Mouse (Mus musculus) stomach, embryonic 16.5 days (tissue): ENCODE results near the gene Tmem254a. TPM values are rescaled to one million over a fixed set of nuclear protein-coding genes. Genes with fewer than 3 reads are reported as not detected.
A peak's percentile ranks its signal among the peaks of the same experiment; 100 is the strongest.
"Not testable (repeated sequence)": the region's sequence is repeated elsewhere in the genome, so short reads cannot be mapped to it uniquely, and the experiment has no call there.

Source experiments
- ATAC-seq: fragments of 200-750 bp; cut with Nextera tagmentation; 2 replicates; pipeline ENCODE4 v1.8.0; 2017; ENCODE audit warnings: moderate number of reproducible peaks, moderate TSS enrichment; ENCODE audit not compliant: insufficient read depth, low FRiP score
- H3K27ac ChIP-seq: fragments of 300-500 bp; sonication (generic); 2 replicates; pipeline ENCODE4 v1.5.1; 2014; ENCODE audit warnings: low read length
- H3K27me3 ChIP-seq: fragments of 300-500 bp; sonication (generic); 2 replicates; pipeline ENCODE4 v1.6.1; 2014; ENCODE audit warnings: low read length, control low read depth, mixed read lengths; ENCODE audit not compliant: control insufficient read depth, insufficient read depth
- H3K36me3 ChIP-seq: fragments of 300-500 bp; sonication (generic); 2 replicates; pipeline ENCODE4 v1.6.1; 2014; ENCODE audit warnings: low read length; ENCODE audit not compliant: control insufficient read depth, insufficient read depth
- H3K4me1 ChIP-seq: fragments of 300-500 bp; sonication (generic); 2 replicates; pipeline ENCODE4 v1.6.1; 2014; ENCODE audit warnings: low read length, control low read depth, mixed read lengths; ENCODE audit not compliant: control insufficient read depth, insufficient read depth
- H3K4me2 ChIP-seq: fragments of 300-500 bp; sonication (generic); 2 replicates; pipeline ENCODE4 v1.6.1; 2014; ENCODE audit warnings: low read depth, low read length, mixed read lengths
- H3K4me3 ChIP-seq: fragments of 300-500 bp; sonication (generic); replicated peaks from 2 replicates; pipeline ENCODE4 v1.5.1; 2014; ENCODE audit warnings: mild to moderate bottlenecking, low read length
- H3K9ac ChIP-seq: fragments of 300-500 bp; sonication (generic); 2 replicates; pipeline ENCODE4 v1.6.1; 2014; ENCODE audit warnings: low read length
- H3K9me3 ChIP-seq: fragments of 300-500 bp; sonication (generic); replicated peaks from 2 replicates; pipeline ENCODE4 v1.6.1; 2016; ENCODE audit warnings: low read length, control low read depth; ENCODE audit not compliant: control insufficient read depth
- WGBS: fragments of 180-500 bp; shearing (Covaris S2); extraction: QIAGEN DNeasy Blood & Tissue Kit; methylation state at CpG from one replicate; pipeline ENCODE4 v1.1.7; 2014; 5-methylcytosine and 5-hydroxymethylcytosine counted together
- polyA plus RNA-seq: library from polyadenylated mRNA; unstranded; fragments of >200 nt; fragmentation: Nextera tagmentation; extraction: Ambion mirVana; gene quantifications from 2 replicates; pipeline ENCODE4 v1.2.1, GENCODE M21; 2015

The Tmem254a gene
- polyA plus RNA-seq, result 6.5 and 7.0 TPM in 2 replicates

- not testable (repeated sequence) for H3K27me3 ChIP-seq, H3K9ac ChIP-seq, H3K4me2 ChIP-seq, H3K36me3 ChIP-seq, H3K27ac ChIP-seq, H3K4me3 ChIP-seq, H3K4me1 ChIP-seq, H3K9me3 ChIP-seq
- WGBS, result no CpG with 5 or more reads among the region's 10 CpGs
- ATAC-seq, result peak; percentile 89
Measured at GRCm38 (mm10) chr14:25927562-25927881, at the start of gene Tmem254a. Tmem254a (minus strand) TSS chr14:25927672.

- H3K36me3 ChIP-seq, ATAC-seq, H3K9ac ChIP-seq, H3K4me3 ChIP-seq, H3K9me3 ChIP-seq, H3K4me1 ChIP-seq, H3K27me3 ChIP-seq, H3K4me2 ChIP-seq, H3K27ac ChIP-seq: not testable (repeated sequence)
- no CpG with 5 or more reads among the region's 3 CpGs for WGBS
Measured at GRCm38 (mm10) chr14:25957861-25958260, 30.4 kb upstream of the Tmem254a start.

GRCm38 (mm10) chr14:25938004-25938403, 10.5 kb upstream of the Tmem254a start, which contains the start of gene Cphx1:
Cphx1 (plus strand) TSS chr14:25938304.
- not testable (repeated sequence) for H3K27me3 ChIP-seq, H3K4me2 ChIP-seq, H3K9me3 ChIP-seq, H3K9ac ChIP-seq, H3K27ac ChIP-seq, H3K4me3 ChIP-seq, H3K36me3 ChIP-seq, H3K4me1 ChIP-seq, ATAC-seq
- WGBS, result no CpG with 5 or more reads among the region's 8 CpGs

GRCm38 (mm10) chr14:25936867-25937630, 9.6 kb upstream of the Tmem254a start:
- not testable (repeated sequence) for H3K9me3 ChIP-seq, H3K27me3 ChIP-seq, H3K4me3 ChIP-seq, H3K27ac ChIP-seq, H3K9ac ChIP-seq, H3K4me1 ChIP-seq, H3K4me2 ChIP-seq, H3K36me3 ChIP-seq
- ATAC-seq, result peak; percentile 80; the same call in 1 of the 2 replicates
- no CpG with 5 or more reads among the region's 5 CpGs for WGBS

- peak; percentile 85 for ATAC-seq
- H3K4me3 ChIP-seq, H3K4me2 ChIP-seq, H3K27ac ChIP-seq, H3K9me3 ChIP-seq, H3K9ac ChIP-seq, H3K4me1 ChIP-seq, H3K27me3 ChIP-seq, H3K36me3 ChIP-seq: not testable (repeated sequence)
- whole genome bisulfite sequencing, result no CpG with 5 or more reads among the region's 44 CpGs
Measured at GRCm38 (mm10) chr14:25926814-25927561, 484 bp downstream of the Tmem254a start.

- H3K9me3 ChIP-seq, H3K4me1 ChIP-seq, H3K4me2 ChIP-seq, H3K4me3 ChIP-seq, H3K27ac ChIP-seq, H3K27me3 ChIP-seq, ATAC-seq, H3K36me3 ChIP-seq, H3K9ac ChIP-seq: not testable (repeated sequence)
- WGBS, result no CpG with 5 or more reads among the region's 5 CpGs
Measured at GRCm38 (mm10) chr14:25918427-25919170, 8.9 kb downstream of the Tmem254a start.

- ATAC-seq, H3K9me3 ChIP-seq, H3K36me3 ChIP-seq, H3K27ac ChIP-seq, H3K4me2 ChIP-seq, H3K4me3 ChIP-seq, H3K4me1 ChIP-seq, H3K27me3 ChIP-seq, H3K9ac ChIP-seq: not testable (repeated sequence)
- whole genome bisulfite sequencing, result no CpG with 5 or more reads among the region's 8 CpGs
Measured at GRCm38 (mm10) chr14:25908976-25909375, 18.5 kb downstream of the Tmem254a start.

- not testable (repeated sequence) for H3K4me2 ChIP-seq, H3K4me3 ChIP-seq, H3K27me3 ChIP-seq, ATAC-seq, H3K36me3 ChIP-seq, H3K4me1 ChIP-seq, H3K27ac ChIP-seq, H3K9ac ChIP-seq, H3K9me3 ChIP-seq
- whole genome bisulfite sequencing, result no CpG with 5 or more reads among the region's 9 CpGs
Measured at GRCm38 (mm10) chr14:25907272-25907671, 20.2 kb downstream of the Tmem254a start.

GRCm38 (mm10) chr14:25905243-25905642, 22.2 kb downstream of the Tmem254a start:
- H3K9ac ChIP-seq, ATAC-seq, H3K9me3 ChIP-seq, H3K4me1 ChIP-seq, H3K27me3 ChIP-seq, H3K4me2 ChIP-seq, H3K36me3 ChIP-seq, H3K27ac ChIP-seq, H3K4me3 ChIP-seq: not testable (repeated sequence)
- 75% methylated on average over 1 of the region's 5 CpGs for WGBS
